Mouse (Mus musculus): Measurements from ENCODE around the gene Gm21732. TPM values are rescaled to one million over a fixed set of nuclear protein-coding genes. Genes with fewer than 3 reads are reported as not detected.
"Not testable (repeated sequence)": the region's sequence is repeated elsewhere in the genome, so short reads cannot be mapped to it uniquely, and the experiment has no call there.

Gene Gm21732
- not detected in 2 replicates for polyA plus RNA-seq (2016; fragmentation: Nextera tagmentation; extraction: Ambion mirVana)

DNA sequence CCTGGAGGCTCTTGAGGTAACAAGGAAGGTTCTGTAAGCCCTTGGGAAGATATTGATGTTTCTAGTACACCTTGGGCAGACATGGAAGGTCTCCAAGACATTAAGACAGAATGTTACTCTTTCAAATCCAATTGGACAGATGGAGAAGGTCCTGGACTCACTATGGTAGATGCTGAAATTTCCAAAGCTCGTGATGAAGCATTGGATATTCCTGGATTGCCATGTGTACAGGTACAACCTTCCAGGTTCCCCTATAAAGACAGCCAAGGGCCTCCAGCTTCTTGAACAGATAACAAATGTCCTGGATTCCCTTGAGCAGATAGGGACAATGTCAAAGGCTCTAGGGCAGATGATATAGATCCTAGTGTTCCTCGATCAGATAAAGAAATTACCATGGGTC is at the start of gene Gm21732:
TSS of gene Gm21732 (minus strand) at position 101 of the 400 bp plus-strand sequence.
- not testable (repeated sequence) for ATAC-seq (ENCODE audit: low FRiP score); H3K36me3 ChIP-seq; H3K9ac ChIP-seq

More for the DNA sequence above, at the start of gene Gm21732:
- H3K9me3 ChIP-seq (replicated peaks); H3K27ac ChIP-seq; H3K4me2 ChIP-seq (replicated peaks); H3K4me3 ChIP-seq; H3K27me3 ChIP-seq; H3K4me1 ChIP-seq: not testable (repeated sequence)
- WGBS, result no CpG with 5 or more reads among the region's 2 CpGs

Other genes starting within 250 kb of the Gm21732 start
- gene Gm20897, start 73.5 kb downstream of the Gm21732 start, polyA plus RNA-seq (2016; fragmentation: Nextera tagmentation; extraction: Ambion mirVana), result not detected in 2 replicates